Mouse (Mus musculus): ENCODE results near the gene Rerg.
A peak's percentile ranks its signal among the peaks of the same experiment; 100 is the strongest.

The Rerg gene

GRCm38 (mm10) chr6:137170226-137170625 lies at the start of gene Rerg:
Gene Rerg (minus strand): TSS chr6:137170497.
- no peak for DNase-seq (ENCODE audit: low spot score in 2 of 2)

DNA sequence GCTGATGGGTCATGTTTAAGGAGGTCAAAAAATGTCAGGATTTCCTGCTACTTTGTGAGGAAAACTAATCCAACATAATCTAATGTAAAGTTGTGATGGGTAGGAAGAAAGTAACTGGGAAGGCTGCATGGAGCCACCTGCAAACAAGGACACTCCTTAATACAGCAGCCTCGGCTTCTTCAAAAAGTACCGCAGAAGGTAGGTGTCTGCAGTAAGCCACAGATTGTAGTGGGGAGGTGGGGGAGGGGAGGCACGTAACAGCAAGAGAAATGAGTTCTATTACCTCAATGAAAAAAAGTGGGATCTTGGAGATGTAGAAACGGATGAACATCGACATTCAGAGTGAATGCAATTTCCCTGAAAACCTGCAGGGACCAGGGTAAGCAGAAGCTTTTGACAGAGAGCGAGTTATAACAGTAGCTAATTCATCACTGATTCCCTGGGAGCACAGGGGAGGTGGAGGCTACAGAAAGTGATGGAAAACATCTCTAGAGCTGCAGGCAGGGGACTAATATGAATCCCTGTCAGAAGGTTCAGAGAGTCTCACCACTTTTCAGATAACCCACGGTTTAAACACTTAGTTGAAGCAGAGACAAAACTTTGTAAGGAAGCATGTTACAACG lies 47.7 kb upstream of the Rerg start:
- no peak for DNase-seq (ENCODE audit: low spot score in 2 of 2)

DNA sequence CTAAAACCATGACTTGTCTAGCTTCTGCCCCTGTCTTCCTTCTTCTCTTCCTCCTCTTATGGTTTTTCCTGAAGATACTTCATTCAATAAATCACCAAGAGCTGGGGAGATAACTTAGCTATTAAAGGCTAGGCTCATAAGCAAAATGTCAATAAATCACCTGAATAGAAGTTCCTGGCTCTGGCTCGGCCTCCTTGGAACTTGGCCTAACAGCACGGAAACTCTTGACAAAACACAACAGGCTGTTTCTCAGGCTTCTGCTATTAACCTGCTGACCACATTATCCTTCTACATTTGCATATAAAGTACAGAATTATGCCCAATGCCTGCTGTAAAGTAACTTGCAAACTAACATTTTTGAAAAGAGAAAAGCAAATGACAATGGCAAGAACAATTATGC lies 41.1 kb upstream of the Rerg start:
- DNase-seq (ENCODE audit: low spot score in 2 of 2): no peak

DNA sequence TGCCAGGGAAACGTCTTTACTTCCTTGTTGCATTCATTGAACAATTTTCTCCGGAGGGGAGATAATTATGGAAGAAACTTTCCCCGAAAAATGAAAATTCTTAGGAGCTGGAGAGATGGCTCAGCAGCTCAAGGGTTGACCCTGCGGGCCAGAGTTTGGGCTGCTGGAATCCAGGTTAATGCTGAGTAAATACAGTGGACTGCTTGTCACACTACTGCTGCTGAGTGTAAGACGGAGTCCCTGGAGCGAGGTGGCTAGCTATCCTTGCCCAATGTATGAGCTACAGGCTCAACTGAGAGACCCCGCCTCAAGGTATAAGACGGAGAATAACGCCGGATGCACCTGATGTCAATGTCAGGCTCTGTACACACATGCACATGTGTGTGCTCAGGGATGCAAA lies 40.7 kb upstream of the Rerg start:
- DNase-seq (ENCODE audit: low spot score in 2 of 2): no peak

- peak in 1 of 2 experiments; percentile 25 for DNase-seq (ENCODE audit: low spot score in 2 of 2)
These were observed 39.7 kb upstream of the Rerg start for GRCm38 (mm10) chr6:137209992-137210391.

- DNase-seq (ENCODE audit: low spot score in 2 of 2): no peak
These were observed 36.8 kb upstream of the Rerg start for GRCm38 (mm10) chr6:137207126-137207525.

- DNase-seq (ENCODE audit: low spot score in 2 of 2): no peak
These were observed 35.5 kb upstream of the Rerg start for GRCm38 (mm10) chr6:137205662-137206400.

- no peak for DNase-seq (ENCODE audit: low spot score in 2 of 2)
These were observed 32.4 kb upstream of the Rerg start for GRCm38 (mm10) chr6:137202661-137203060.

- DNase-seq (ENCODE audit: low spot score in 2 of 2): no peak
These were observed 31.3 kb upstream of the Rerg start for GRCm38 (mm10) chr6:137201578-137201977.

DNA sequence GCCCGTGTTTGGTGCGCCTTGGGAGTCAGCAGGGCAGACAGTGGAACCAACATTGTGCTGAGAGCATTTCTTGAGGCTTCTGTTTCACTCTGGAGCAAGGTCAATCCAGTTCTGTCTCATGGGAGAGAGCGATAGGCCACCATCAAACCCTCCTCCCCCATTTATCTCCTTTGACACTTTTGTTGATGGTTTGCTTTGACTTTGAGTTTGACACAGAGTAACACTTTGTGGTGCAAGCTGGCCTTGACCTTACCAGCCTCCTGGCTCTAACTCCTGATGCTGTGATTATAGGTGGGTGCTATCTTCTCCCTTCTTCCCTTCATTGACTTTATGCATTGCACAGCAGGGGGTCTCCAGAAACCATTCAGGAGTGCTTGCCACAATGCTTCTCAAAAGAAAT lies 30.9 kb upstream of the Rerg start:
- no peak for DNase-seq (ENCODE audit: low spot score in 2 of 2)

- no peak for DNase-seq (ENCODE audit: low spot score in 2 of 2)
These were observed 21.8 kb upstream of the Rerg start for GRCm38 (mm10) chr6:137192063-137192462.

GRCm38 (mm10) chr6:137191026-137191425 lies 20.7 kb upstream of the Rerg start:
- DNase-seq (ENCODE audit: low spot score in 2 of 2): no peak

DNA sequence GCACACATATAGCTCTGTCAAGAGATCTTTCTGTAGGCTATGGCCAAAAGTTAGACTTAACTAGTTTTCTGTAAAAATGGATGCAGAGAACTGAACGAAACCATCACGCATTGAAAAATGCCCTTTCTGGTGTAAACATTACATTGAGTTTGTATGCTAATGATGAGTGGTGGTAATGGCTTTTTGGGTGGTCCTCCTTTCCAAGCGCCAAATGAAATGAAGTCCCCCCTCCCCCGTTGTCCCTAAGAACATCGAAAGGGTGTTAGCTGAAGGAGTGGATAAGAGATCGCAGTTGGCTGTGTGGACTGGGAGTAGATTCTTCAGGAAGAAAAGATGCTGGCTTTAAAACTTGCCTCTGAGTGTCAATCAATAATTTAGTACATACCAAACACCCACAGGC lies 20.3 kb upstream of the Rerg start:
- DNase-seq (ENCODE audit: low spot score in 2 of 2): no peak

DNA sequence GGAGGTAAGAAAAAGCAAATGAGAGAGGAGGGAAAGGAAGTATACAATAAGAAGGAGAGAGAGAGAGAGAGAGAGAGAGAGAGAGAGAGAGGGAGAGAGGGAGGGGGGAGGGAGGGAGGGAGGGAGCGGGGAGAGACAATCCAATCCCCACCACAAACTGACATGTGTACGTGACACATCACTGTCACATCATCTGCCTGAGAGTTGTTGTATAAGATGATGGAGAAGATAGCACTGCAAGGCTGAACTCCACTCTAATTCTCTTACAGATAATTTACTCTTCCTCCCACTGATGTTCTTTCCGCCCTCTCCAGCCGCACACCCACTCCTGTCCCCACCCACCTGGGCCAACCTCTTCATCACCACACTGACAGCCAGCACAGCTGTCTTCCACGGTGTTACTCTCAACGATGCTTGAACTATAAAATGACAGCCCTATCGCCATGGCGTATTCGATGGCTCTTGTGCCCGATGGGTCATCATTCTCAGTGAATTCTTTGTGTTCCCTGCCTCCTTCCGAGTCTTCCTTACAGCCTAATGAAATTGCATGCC lies 18.2 kb upstream of the Rerg start:
- DNase-seq (ENCODE audit: low spot score in 2 of 2): no peak

- no peak for DNase-seq (ENCODE audit: low spot score in 2 of 2)
These were observed 17.1 kb upstream of the Rerg start for GRCm38 (mm10) chr6:137187426-137187825.

- no peak for DNase-seq (ENCODE audit: low spot score in 2 of 2)
These were observed 10.3 kb upstream of the Rerg start for GRCm38 (mm10) chr6:137180636-137181035.

DNA sequence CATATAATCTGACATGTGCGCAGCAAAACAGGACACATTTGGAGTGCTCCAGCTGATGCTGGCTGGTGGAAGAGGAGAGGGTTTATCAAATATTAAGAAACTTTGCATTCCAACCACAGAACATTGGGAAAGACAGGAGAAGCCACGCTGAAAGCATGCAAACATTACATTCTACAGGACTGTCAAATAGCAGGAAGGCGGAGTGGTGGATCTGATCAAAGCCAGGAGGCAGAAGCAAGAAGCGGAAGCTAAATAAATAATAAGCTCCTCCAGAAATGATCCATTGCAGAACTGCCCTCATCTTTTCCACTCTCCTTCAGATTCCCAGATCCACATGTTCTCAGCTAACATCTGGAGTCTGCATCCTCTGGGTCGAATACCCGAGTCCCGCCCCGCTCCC lies 9.8 kb upstream of the Rerg start:
- DNase-seq (ENCODE audit: low spot score in 2 of 2): no peak

DNA sequence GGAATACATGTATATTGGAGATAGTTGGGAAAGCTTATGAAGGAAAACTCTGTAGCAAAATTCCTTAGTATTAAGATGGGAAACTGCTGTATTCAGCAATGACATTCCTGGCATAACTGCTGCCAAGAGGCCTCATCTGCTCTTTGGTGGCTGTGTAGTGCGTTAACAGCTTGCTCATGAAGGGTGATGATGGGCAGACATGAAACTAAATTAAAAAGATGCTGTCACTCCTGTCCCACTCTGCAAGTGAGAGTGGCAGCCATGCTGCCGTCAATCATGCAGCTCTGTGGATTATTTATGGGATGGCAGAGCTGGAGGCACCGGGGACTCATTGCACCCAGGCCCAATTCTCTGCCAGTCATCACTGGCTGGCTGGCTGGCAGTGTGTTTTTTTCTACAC lies 8.7 kb upstream of the Rerg start:
- no peak for DNase-seq (ENCODE audit: low spot score in 2 of 2)

DNA sequence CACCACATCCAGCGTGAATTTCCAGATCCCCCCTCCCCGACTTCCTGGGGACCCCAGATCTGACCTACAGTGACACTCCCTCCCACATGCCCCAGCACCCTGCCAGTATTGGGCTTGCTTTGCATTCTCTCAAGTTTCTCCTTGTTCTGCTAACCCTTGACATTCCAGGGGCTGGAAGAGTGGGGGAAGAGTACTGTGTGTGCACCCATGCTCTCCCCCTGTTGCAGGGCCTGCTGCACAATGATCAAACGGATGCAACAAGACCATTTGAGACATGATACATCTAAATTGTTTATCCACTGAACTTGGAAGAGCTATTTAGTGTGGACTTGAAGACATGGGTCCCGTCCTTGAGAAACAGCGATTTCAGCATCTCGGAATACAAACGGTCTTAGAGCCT lies 349 bp upstream of the Rerg start:
- no peak for DNase-seq (ENCODE audit: low spot score in 2 of 2)

DNA sequence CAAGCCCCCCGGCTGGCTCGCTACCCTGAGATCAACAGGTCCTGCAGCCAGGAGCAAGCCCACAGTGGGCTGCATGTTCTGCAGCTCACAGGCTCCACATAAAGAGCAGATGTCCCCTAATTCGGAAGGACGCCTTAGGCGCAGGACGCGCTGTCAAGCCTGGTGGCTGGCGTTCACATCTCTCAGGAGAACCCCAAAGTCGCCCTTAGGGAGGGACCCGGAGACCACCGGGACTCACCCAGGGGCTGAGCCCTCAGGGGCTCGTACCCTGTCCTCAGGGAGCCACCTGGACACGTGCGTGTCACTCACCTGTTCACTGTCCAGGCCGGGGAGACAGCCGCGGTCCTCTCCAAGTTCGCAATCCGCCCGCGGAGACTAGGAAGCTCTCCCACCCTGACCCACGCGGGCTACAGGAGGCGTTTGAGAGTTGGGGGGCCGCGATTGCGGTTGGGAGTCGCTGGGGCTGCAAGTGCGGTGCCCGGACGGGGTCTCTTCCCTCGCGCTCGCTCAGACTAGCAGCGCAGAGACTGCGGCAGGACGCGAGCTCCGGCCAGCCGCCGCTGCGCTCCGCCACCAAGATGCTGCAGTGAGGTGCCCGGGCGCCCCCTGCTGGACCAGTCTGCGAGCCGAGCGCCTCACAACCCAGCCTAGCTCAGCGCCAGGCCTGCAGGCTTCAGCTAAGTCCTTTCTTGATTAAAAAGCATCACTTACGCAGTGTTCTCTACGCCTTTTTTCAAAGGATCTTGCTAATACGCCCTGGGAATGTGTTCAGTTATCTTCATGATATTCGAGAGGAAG lies 927 bp downstream of the Rerg start:
- DNase-seq (ENCODE audit: low spot score in 2 of 2): peak; percentile 73 to 94

- DNase-seq (ENCODE audit: low spot score in 2 of 2): no peak
These were observed 3.5 kb downstream of the Rerg start for GRCm38 (mm10) chr6:137166843-137167242.

- no peak for DNase-seq (ENCODE audit: low spot score in 2 of 2)
These were observed 6.7 kb downstream of the Rerg start for GRCm38 (mm10) chr6:137163571-137163970.

- DNase-seq (ENCODE audit: low spot score in 2 of 2): no peak
These were observed 7.2 kb downstream of the Rerg start for GRCm38 (mm10) chr6:137163061-137163460.
